Mouse (Mus musculus) forebrain, embryonic 14.5 days (tissue): ENCODE data around the gene Arfgef2. TPM values are rescaled to one million over a fixed set of nuclear protein-coding genes. Genes with fewer than 3 reads are reported as not detected.
A peak's percentile ranks its signal among the peaks of the same experiment; 100 is the strongest.
"Not testable (repeated sequence)": the region's sequence is repeated elsewhere in the genome, so short reads cannot be mapped to it uniquely, and the experiment has no call there.

Source experiments
- ATAC-seq: fragments of 200-750 bp; cut with Nextera tagmentation; 2 replicates; pipeline ENCODE4 v1.8.0; 2017; ENCODE audit warnings: mild to moderate bottlenecking, moderate library complexity
- DNase-seq: peaks from one replicate; pipeline ENCODE4 v3.0.0-alpha.2; 2015; ENCODE audit warnings: low spot score
- H3K27ac ChIP-seq: fragments of 300-500 bp; sonication (generic); 2 replicates; pipeline ENCODE4 v1.5.1; 2014; ENCODE audit warnings: low read depth, mild to moderate bottlenecking, control low read depth, low read length, moderate library complexity
- H3K27me3 ChIP-seq: fragments of 300-500 bp; sonication (generic); replicated peaks from 2 replicates; pipeline ENCODE4 v1.6.1; 2014; ENCODE audit warnings: low read length, control low read depth, mixed read lengths; ENCODE audit not compliant: control insufficient read depth, insufficient read depth
- H3K36me3 ChIP-seq: fragments of 300-500 bp; sonication (generic); 2 replicates; pipeline ENCODE4 v1.6.1; 2014; ENCODE audit warnings: low read length, control low read depth; ENCODE audit not compliant: control insufficient read depth, insufficient read depth
- H3K4me1 ChIP-seq: fragments of 300-500 bp; sonication (generic); 2 replicates; pipeline ENCODE4 v1.6.1; 2014; ENCODE audit warnings: antibody characterized with exemption, low read length, control low read depth; ENCODE audit not compliant: control insufficient read depth, insufficient read depth
- H3K4me2 ChIP-seq: fragments of 300-500 bp; sonication (generic); 2 replicates; pipeline ENCODE4 v1.6.1; 2014; ENCODE audit warnings: mild to moderate bottlenecking, control low read depth, low read length
- H3K4me3 ChIP-seq: fragments of 300-500 bp; sonication (generic); 2 replicates; pipeline ENCODE4 v1.5.1; 2014; ENCODE audit warnings: low read depth, low read length, control low read depth
- H3K9ac ChIP-seq: fragments of 300-500 bp; sonication (generic); 2 replicates; pipeline ENCODE4 v1.6.1; 2014; ENCODE audit warnings: mild to moderate bottlenecking, low read length, control low read depth, moderate library complexity
- H3K9me3 ChIP-seq: fragments of 300-500 bp; sonication (generic); replicated peaks from 2 replicates; pipeline ENCODE4 v1.6.1; 2016; ENCODE audit warnings: low read length, control low read depth, mixed read lengths; ENCODE audit not compliant: control insufficient read depth
- WGBS: fragments of 180-500 bp; shearing (Covaris S2); extraction: QIAGEN DNeasy Blood & Tissue Kit; methylation state at CpG from one replicate; pipeline ENCODE4 v1.1.7; 2014; 5-methylcytosine and 5-hydroxymethylcytosine counted together
- polyA plus RNA-seq: library from polyadenylated mRNA; unstranded; fragments of >200 nt; fragmentation: Nextera tagmentation; extraction: Ambion mirVana; gene quantifications from 2 replicates; pipeline ENCODE4 v1.2.1, GENCODE M21; 2014

Gene Arfgef2
- polyA plus RNA-seq, 1 experiment from 2014 or later = 2.6 TPM

DNA sequence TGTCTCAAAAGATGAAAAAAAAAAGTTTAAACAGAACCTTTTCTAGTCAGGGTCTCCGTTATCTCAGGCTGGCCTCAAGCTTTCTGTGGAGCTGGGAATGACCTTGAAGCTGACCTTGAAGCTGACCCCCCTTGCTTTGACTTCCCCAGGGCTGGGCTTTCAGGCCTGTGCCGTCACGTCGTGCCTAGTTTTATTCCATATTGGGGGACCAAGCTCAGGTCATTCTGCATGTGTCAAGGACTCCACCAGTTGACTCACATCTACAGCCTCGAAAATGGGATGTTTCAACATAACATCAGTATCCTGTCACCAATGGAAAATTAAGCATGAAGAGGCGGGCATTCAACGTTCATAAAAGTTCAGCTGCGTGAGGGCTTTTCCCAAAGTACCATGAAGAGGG is 25.4 kb upstream of the Arfgef2 start:
- Histone ChIP-seq H3K27ac (no peak overlapping the region), H3K27me3 (no peaks in the 10 kb centered on the region), H3K4me3 (no peak overlapping the region), H3K9ac (no peak overlapping the region), H3K36me3 (no peaks in the 10 kb centered on the region), H3K9me3 (no peaks in the 10 kb centered on the region), H3K4me1 (no peaks in the 10 kb centered on the region), H3K4me2 (no peak overlapping the region)
- 80% methylated on average over 8 of the region's 8 CpGs for WGBS
- ATAC-seq (no peak), DNase-seq (no peak)

DNA sequence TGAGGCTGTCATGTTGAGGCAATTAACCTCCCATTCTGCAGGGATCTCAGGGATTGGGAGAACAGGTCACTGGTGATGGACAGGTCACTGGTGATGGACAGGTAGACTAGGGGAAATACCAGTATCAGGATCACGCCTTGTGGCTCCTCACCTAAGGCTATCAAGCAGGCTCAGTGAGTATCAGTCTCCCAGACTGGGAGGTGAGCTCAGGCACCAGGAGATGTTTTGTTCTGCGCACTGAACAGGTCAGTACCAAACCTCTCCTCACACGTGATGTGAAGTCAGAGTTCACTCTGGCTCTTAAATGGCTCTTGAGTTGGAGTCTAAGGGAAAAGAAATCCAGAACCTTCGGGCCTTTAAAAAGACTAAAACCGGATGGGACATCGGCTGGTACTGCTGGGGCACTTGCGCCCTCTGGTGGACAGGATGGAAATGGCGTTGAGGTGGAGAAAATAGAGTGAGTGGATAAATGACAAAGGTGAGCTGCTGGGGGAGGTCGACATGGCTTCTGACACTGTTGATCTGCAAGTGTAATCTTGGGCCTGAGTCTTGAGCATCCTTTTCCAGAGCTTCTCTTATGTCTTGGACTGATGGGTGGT is 24.3 kb upstream of the Arfgef2 start:
- no peak overlapping the region for H3K27ac ChIP-seq
- no peaks in the 10 kb centered on the region for H3K36me3 ChIP-seq
- no peaks in the 10 kb centered on the region for H3K27me3 ChIP-seq
- ATAC-seq (peak; percentile 32), DNase-seq (peak; percentile 77)
- H3K4me1 ChIP-seq = peaks cover 6% of the 10 kb centered on the region; the same call in 1 of the 2 replicates
- H3K4me2 ChIP-seq = no peak overlapping the region
- H3K9me3 ChIP-seq = no peaks in the 10 kb centered on the region
- 12% methylated on average over 9 of the region's 9 CpGs for WGBS
- no peak overlapping the region for H3K9ac ChIP-seq
- no peak overlapping the region for H3K4me3 ChIP-seq

DNA sequence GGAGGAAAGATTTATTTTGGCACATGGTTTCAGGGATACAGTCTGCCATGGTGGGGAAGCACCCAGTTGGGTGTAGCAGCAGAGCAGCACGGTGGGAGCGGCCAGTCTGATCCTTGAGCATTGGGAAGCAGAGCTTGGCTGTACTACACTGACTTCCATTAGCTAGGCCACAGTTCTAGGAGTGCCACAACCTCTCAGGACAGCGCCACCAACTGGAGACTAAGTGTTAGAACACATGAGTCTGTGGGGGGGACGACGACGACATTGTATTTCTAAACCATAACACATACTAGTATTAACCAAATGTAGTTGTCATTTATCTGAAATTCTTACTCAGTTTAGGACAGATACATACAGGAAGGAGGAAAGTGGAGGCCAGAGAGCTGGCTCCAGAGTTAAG is 21.0 kb upstream of the Arfgef2 start:
- 79% methylated on average over 6 of the region's 6 CpGs for WGBS
- no peak overlapping the region for H3K9ac ChIP-seq
- no peak for DNase-seq

DNA sequence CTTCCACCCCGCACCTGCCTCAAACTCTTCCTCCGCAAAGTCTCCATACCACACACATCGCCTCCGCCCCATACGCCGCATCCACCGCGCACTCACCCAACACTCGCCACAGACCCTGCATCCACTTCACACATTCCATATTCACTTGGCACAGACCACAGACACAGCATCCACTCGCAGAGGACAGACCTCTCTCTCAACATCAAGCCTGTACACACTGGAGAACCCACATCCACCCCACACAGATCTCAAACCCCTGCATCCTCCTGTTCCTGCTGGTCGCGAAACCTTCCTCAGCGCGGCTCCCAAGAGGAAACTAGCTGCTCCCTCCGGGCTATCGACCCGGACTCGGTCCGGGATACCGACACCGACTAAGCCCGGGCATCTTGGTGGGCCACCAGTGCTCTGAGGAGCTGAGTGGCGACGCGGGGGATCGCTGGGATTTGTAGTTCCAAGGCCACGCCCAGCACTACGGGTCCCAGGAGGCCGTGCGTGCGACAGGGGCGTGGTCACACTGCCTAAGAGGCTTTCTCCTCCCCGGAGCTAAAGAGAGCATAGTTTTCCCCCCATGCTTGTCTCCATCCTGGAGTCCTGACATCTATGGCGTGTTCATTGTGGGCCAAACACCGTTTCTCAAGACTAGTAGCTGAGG is 18.9 kb upstream of the Arfgef2 start:
- H3K4me2 ChIP-seq = peak overlapping the region; percentile 81
- H3K9me3 ChIP-seq = no peaks in the 10 kb centered on the region
- peak overlapping the region; percentile 59 for H3K4me3 ChIP-seq
- no peaks in the 10 kb centered on the region for H3K27me3 ChIP-seq
- WGBS = under 1% methylated on average over 35 of the region's 35 CpGs
- ATAC-seq = peak; percentile 99
- DNase-seq = peak; percentile 98
- no peaks in the 10 kb centered on the region for H3K36me3 ChIP-seq
- H3K4me1 ChIP-seq = peaks cover 10% of the 10 kb centered on the region; the same call in 1 of the 2 replicates
- no peak overlapping the region for H3K27ac ChIP-seq
- peak overlapping the region; percentile 84 for H3K9ac ChIP-seq

More for the DNA sequence above, 21.0 kb upstream of the Arfgef2 start:
- Histone ChIP-seq H3K4me2 (no peak overlapping the region), H3K4me1 (peaks cover 10% of the 10 kb centered on the region; the same call in 1 of the 2 replicates), H3K9me3 (no peaks in the 10 kb centered on the region), H3K27ac (no peak overlapping the region), H3K4me3 (no peak overlapping the region), H3K27me3 (no peaks in the 10 kb centered on the region), H3K36me3 (no peaks in the 10 kb centered on the region)
- no peak for ATAC-seq

DNA sequence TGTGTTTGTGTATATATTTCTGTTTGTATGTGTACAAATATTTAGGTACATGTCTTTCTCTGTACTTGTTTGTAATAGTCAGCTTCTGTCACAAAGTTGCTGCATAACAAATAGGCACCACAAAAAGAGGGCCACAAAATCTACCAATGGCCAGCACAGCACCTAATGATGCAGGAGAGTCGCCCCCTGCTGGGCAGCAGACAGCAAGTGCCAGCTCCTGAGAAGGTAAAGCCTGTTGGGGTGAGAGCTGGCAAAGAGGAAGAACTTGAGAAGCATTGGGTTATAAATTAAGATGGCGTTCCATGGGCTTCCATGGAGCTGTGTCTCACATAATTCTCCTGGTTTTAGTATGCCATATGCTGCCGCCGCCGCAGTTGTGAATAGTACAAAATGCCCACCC is 13.7 kb upstream of the Arfgef2 start:
- 54% methylated on average over 5 of the region's 5 CpGs for WGBS

DNA sequence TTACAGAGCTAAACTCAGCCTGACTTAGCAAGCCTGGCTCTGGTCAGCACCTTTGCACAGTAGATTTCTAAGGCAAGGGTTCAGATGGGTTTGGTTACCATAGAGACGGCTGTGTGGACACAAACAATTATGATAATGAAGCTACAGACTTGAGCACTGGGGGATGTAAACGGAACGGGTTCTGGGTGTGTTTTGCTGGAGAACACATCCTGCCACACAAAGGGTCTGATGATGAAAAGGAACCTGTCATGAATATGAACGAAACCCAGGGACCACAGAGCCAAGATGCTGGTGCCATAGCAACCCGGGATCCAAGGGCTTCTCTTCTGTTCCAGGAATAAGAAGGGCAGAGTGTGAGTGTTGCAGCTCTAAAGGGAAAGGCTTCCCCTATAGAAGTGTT is 13.0 kb upstream of the Arfgef2 start, which contains the start of gene Trp53rkb:
Gene Trp53rkb, plus strand, starts transcription at position 177 of the 400 bp plus-strand sequence.
- 12% methylated on average over 5 of the region's 5 CpGs for WGBS

More for the DNA sequence above, 13.7 kb upstream of the Arfgef2 start:
- H3K9me3 ChIP-seq = no peaks in the 10 kb centered on the region
- no peak overlapping the region for H3K9ac ChIP-seq
- H3K4me2 ChIP-seq = no peak overlapping the region
- DNase-seq = no peak
- H3K27me3 ChIP-seq = no peaks in the 10 kb centered on the region
- H3K36me3 ChIP-seq = peaks cover 9% of the 10 kb centered on the region
- H3K4me3 ChIP-seq = no peak overlapping the region
- H3K27ac ChIP-seq = peak overlapping the region; percentile 55
- H3K4me1 ChIP-seq = peaks cover 14% of the 10 kb centered on the region
- ATAC-seq = no peak

DNA sequence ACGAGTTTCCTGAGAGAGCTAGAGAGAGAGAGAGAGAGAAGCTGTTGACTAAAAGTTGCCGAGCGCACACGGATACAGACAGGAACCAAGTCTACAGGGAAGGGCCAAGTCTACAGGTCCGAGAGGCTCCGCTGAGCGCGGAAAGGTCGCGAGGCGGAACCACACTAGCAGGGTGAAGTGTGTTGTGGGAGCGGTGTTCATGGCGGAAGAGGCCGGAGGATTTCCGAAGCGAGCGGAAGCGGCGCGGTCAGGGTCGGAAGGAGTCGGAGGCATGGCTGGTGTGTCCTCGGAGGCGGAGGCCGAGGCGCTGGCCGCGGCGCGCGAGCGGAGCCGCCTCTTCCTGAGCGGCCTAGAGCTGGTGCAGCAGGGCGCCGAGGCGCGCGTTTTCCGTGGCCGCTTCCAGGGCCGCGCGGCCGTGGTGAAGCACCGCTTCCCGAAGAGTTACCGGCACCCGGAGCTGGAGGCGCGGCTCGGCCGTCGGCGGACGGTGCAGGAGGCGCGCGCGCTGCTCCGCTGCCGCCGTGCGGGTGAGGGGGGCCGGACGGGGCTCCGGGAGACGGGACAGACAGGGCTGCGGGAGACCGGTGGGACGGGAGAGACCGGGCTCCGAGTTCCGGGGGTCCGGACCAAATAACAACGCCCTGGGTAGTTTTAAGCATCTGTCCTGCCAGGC is 11.7 kb upstream of the Arfgef2 start:
- H3K9me3 ChIP-seq, H3K27me3 ChIP-seq: not testable (repeated sequence)
- Histone ChIP-seq H3K4me1 (peaks cover 11% of the 10 kb centered on the region), H3K4me2 (peak overlapping the region; percentile 63), H3K9ac (peak overlapping the region; percentile 80), H3K4me3 (peak overlapping the region; percentile 67), H3K36me3 (peaks cover 27% of the 10 kb centered on the region), H3K27ac (peak overlapping the region; percentile 58; the same call in 1 of the 2 replicates)
- WGBS = under 1% methylated on average over 70 of the region's 76 CpGs
- DNase-seq = peak; percentile 82
- ATAC-seq = peak; percentile 91

More for the DNA sequence above, 13.0 kb upstream of the Arfgef2 start, which contains the start of gene Trp53rkb:
- Histone ChIP-seq H3K9ac (peak within 1 kb of the TSS; percentile 80), H3K27me3 (no peaks in the 10 kb centered on the region), H3K27ac (peak within 1 kb of the TSS; percentile 58), H3K4me1 (peaks cover 11% of the 10 kb centered on the region), H3K9me3 (no peaks in the 10 kb centered on the region), H3K36me3 (peaks cover 14% of the 10 kb centered on the region), H3K4me2 (peak within 1 kb of the TSS; percentile 63), H3K4me3 (peak within 1 kb of the TSS; percentile 67)
- ATAC-seq (peak; percentile 70), DNase-seq (peak; percentile 74)

DNA sequence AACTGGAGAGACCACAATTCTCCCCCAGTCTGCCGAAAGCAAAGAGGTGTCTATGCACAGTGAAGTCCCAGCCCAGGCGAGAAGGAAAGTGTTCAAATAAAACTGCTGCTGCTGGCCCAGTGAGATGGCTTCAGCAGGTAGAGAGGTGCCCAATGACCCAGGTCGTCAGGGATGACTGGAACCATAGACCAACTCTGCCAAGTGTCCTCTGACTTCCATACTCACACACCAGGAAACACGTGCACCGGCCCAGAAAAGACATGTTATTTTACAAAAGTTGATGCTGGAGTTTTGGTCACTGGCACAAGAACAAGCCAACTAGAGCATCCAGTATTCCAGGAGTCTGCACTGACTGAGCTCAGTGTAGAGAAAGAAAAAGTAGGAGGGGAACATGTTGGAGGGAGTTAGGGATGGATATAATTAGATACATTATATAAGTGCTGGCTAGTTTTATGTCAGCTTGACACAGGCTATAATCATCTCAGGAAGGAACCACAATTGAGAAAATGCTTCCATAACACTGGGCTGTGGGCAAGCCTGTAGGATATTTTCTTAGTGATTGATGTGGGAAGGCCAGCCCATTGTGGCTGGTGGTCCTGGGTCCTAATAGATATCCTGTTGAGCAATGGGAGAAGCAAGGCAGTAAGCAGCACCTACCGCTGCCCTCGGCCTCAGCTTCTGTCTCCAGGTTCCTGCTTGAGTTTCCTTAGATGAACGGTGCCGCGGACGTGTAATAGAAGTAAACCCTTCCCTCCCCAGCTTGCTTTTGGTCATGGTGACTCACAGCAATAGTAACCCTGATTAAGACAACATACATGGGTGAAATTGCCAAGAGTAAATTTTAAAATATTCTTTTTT is 5.5 kb upstream of the Arfgef2 start:
- ATAC-seq = no peak
- DNase-seq = no peak

More for the DNA sequence above, 5.5 kb upstream of the Arfgef2 start:
- no peaks in the 10 kb centered on the region for H3K9me3 ChIP-seq
- H3K27me3 ChIP-seq = no peaks in the 10 kb centered on the region
- H3K36me3 ChIP-seq = peaks cover 29% of the 10 kb centered on the region
- no peak overlapping the region for H3K4me3 ChIP-seq
- no peak overlapping the region for H3K9ac ChIP-seq
- no peak overlapping the region for H3K27ac ChIP-seq
- WGBS = 81% methylated on average over 11 of the region's 11 CpGs
- no peak overlapping the region for H3K4me2 ChIP-seq
- no peaks in the 10 kb centered on the region for H3K4me1 ChIP-seq
